Mouse (Mus musculus) ES-E14 (cell line): ENCODE measurements at regions not wholly inside any gene's neighbourhood (a gene's known extent, or its start where the extent isn't known, plus 50 kb on each side); places are given as distances from the start of the nearest gene placed in this dataset.

Source experiments
- DNase-seq: peaks from one replicate; pipeline ENCODE4 v3.0.0-alpha.2; 2013; ENCODE audit warnings: low read depth, low spot score
- H3K27ac ChIP-seq: 2 replicates; pipeline ENCODE4 v1.5.1; 2012; ENCODE audit warnings: low read depth, mild to moderate bottlenecking, low read length, moderate library complexity, mixed read lengths; ENCODE audit not compliant: poor library complexity, insufficient read depth, severe bottlenecking
- H3K36me3 ChIP-seq: 2 replicates; pipeline ENCODE4 v1.6.1; 2012; ENCODE audit warnings: mild to moderate bottlenecking, low read length, moderate library complexity, mixed read lengths; ENCODE audit not compliant: control insufficient read depth, poor library complexity, insufficient read depth, severe bottlenecking
- H3K4me1 ChIP-seq, 2 experiments: fragments of 150-350 bp in 1 of 2; sonication (generic) in 1 of 2; 2 replicates each; pipeline ENCODE4 v1.6.1; 2012; ENCODE audit warnings: low read length in 2 of 2, mild to moderate bottlenecking in 1 of 2, mixed read lengths in 1 of 2; ENCODE audit not compliant: control insufficient read depth in 2 of 2, insufficient read depth in 2 of 2, poor library complexity in 1 of 2
- H3K4me3 ChIP-seq, 2 experiments: fragments of 150-350 bp in 1 of 2; sonication (generic) in 1 of 2; 2 replicates each; pipeline ENCODE4 v1.5.1; 2012; ENCODE audit warnings: low read length in 2 of 2, low read depth in 1 of 2, mild to moderate bottlenecking in 1 of 2, mixed read lengths in 1 of 2; ENCODE audit not compliant: insufficient read depth in 1 of 2, poor library complexity in 1 of 2, severe bottlenecking in 1 of 2
- H3K9ac ChIP-seq: 2 replicates; pipeline ENCODE4 v1.6.1; 2012; ENCODE audit warnings: low read depth, mild to moderate bottlenecking, low read length, mixed read lengths; ENCODE audit not compliant: poor library complexity, insufficient read depth, severe bottlenecking
- H3K9me3 ChIP-seq: fragments of 150-350 bp; sonication (generic); 2 replicates; pipeline ENCODE4 v1.6.1; 2012; ENCODE audit warnings: low read depth, mild to moderate bottlenecking, low read length; ENCODE audit not compliant: control insufficient read depth, insufficient read depth
- CHD2 ChIP-seq: IDR thresholded peaks from 2 replicates; pipeline ENCODE4 v1.6.1; 2014; ENCODE audit warnings: mild to moderate bottlenecking, low read depth, low read length, inconsistent platforms
- HCFC1 ChIP-seq: IDR thresholded peaks from 2 replicates; pipeline ENCODE4 v1.6.1; 2012; ENCODE audit warnings: low read length, inconsistent platforms, borderline replicate concordance; ENCODE audit not compliant: insufficient read depth
- MAFK ChIP-seq: IDR thresholded peaks from 2 replicates; pipeline ENCODE4 v1.6.1; 2014; ENCODE audit warnings: mild to moderate bottlenecking, low read depth, low read length, inconsistent platforms; ENCODE audit not compliant: insufficient read depth
- ZC3H11A ChIP-seq: IDR thresholded peaks from 2 replicates; pipeline ENCODE4 v1.6.1; 2012; ENCODE audit warnings: low read depth, mild to moderate bottlenecking, inconsistent platforms, low read length, borderline replicate concordance
- ZNF384 ChIP-seq: IDR thresholded peaks from 2 replicates; pipeline ENCODE4 v1.6.1; 2012; ENCODE audit warnings: low read depth, low read length, inconsistent platforms
- in situ Hi-C, 2 experiments: fragments of 600-800 bp; cut with MboI; formaldehyde crosslinking; loops; one replicate each; pipeline ENCODE4 v1.15.1; 2025; ENCODE audit warnings: low sequenced_read_pairs in 2 of 2, inconsistent platforms in 1 of 2; ENCODE audit not compliant: unreplicated experiment in 2 of 2

- DNase-seq = no peak
- H3K4me1 ChIP-seq = peaks cover 6 to 12% of the 10 kb centered on the region in 2 experiments; a peak in 3 of 4 replicates
- no peak overlapping the region for H3K4me3 ChIP-seq
- H3K27ac ChIP-seq = no peak overlapping the region
- TF ChIP-seq ZNF384 (no peak), MAFK (no peak), ZC3H11A (no peak), CHD2 (no peak), HCFC1 (no peak)
- H3K36me3 ChIP-seq = no peaks in the 10 kb centered on the region
- in situ Hi-C loops = no loop called here
- H3K9me3 ChIP-seq = no peaks in the 10 kb centered on the region
- H3K9ac ChIP-seq = no peak overlapping the region
Observed at GRCm38 (mm10) chr4:53323838-53324237, 116.4 kb upstream of the Slc44a1 start.

GRCm38 (mm10) chr4:53323195-53323594, 117.0 kb upstream of the Slc44a1 start:
- TF ChIP-seq ZC3H11A (no peak), CHD2 (no peak), HCFC1 (no peak), ZNF384 (no peak), MAFK (no peak)
- in situ Hi-C loops = no loop called here

GRCm38 (mm10) chr4:53322484-53322883, 117.7 kb upstream of the Slc44a1 start:
- Histone ChIP-seq H3K36me3 (no peaks in the 10 kb centered on the region), H3K27ac (no peak overlapping the region), H3K9me3 (no peaks in the 10 kb centered on the region), H3K9ac (no peak overlapping the region), H3K4me1 (peaks cover 2 to 6% of the 10 kb centered on the region in 2 experiments; a peak in 2 of 4 replicates), H3K4me3 (no peak overlapping the region)
- in situ Hi-C loops = no loop called here
- TF ChIP-seq HCFC1 = no peak
- no peak for TF ChIP-seq CHD2
- no peak for TF ChIP-seq ZC3H11A
- TF ChIP-seq MAFK = no peak
- TF ChIP-seq ZNF384 = no peak
- no peak for DNase-seq

More at GRCm38 (mm10) chr4:53323195-53323594, 117.0 kb upstream of the Slc44a1 start:
- Histone ChIP-seq H3K4me1 (peaks cover 6 to 11% of the 10 kb centered on the region in 2 experiments; a peak in 3 of 4 replicates), H3K9ac (no peak overlapping the region), H3K4me3 (no peak overlapping the region), H3K36me3 (no peaks in the 10 kb centered on the region), H3K27ac (no peak overlapping the region), H3K9me3 (no peaks in the 10 kb centered on the region)
- DNase-seq = no peak

- no peak overlapping the region for H3K9ac ChIP-seq
- in situ Hi-C loops = no loop called here
- H3K4me1 ChIP-seq = peaks cover 2 to 3% of the 10 kb centered on the region in 2 experiments; a peak in 2 of 4 replicates
- no peaks in the 10 kb centered on the region for H3K9me3 ChIP-seq
- no peak overlapping the region for H3K27ac ChIP-seq
- H3K4me3 ChIP-seq = no peak overlapping the region
- no peak for TF ChIP-seq ZNF384
- no peak for TF ChIP-seq CHD2
- TF ChIP-seq HCFC1 = no peak
- TF ChIP-seq ZC3H11A = no peak
- no peak for TF ChIP-seq MAFK
- no peaks in the 10 kb centered on the region for H3K36me3 ChIP-seq
- DNase-seq = no peak
Observed at GRCm38 (mm10) chr4:53320735-53321449, 119.3 kb upstream of the Slc44a1 start.
